Mouse (Mus musculus) left cerebral cortex, adult 9 months (tissue): ENCODE measurements around the gene Cdc42.

Experiments
- DNase-seq, 2 experiments: peaks; one replicate each; pipeline ENCODE4 v3.0.0; 2022; ENCODE audit warnings: low spot score in 2 of 2

Cdc42 gene

DNA sequence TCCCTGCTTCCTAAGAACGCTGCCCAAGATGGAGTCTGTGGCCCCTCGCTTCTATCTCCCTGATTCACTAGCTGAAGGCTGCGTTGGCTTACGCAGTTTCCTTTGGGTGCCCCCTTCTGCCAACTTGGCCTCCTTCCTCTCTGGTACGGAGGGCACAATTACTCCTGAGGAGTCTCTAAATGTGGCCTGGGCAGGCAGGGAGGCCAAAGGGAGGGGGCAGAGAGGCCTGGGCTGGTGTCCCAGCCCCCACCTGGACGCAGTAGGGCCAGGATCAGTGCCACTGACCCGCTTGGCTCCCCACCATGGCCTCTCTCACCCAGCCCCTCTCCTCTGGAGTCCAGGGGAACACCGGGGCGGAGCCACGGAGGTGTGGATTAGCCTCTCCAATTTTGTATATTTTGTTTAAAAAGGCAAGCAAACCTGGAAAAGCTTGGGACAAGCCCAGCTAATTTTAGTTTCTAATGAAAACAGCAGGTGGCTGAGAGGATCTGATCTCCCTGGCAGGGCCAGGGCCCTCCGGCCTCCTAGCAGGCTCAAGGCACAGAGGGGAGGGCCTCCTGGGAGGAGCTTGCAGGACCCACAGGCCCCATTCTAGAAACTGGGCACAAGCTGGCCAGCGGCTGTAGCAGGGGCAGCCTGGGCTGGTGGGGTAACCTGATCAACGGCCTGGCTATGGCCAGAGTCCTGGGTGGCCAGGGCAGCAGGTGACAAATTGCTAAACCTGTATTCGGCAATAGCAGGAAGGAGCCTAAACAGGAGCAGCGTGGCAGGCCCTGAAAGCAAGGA, 71.5 kb downstream of the Cdc42 start:
- no peak for DNase-seq

DNA sequence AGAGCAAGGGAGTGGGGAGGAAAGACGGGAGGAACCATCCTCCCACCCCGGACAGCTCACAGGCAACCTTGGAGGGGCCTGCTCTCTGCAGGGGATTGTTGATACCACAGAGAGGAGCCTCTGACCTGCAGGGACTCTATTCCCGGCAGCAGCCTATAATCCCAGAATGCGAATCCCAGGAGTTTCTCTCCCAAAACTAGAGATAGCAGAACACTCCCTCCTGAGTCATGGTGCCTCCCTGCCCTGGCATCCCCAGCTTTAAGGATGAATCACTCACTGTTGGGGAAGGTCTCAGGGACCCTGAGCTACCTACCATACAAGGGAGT, 74.2 kb downstream of the Cdc42 start:
- no peak for DNase-seq

DNA sequence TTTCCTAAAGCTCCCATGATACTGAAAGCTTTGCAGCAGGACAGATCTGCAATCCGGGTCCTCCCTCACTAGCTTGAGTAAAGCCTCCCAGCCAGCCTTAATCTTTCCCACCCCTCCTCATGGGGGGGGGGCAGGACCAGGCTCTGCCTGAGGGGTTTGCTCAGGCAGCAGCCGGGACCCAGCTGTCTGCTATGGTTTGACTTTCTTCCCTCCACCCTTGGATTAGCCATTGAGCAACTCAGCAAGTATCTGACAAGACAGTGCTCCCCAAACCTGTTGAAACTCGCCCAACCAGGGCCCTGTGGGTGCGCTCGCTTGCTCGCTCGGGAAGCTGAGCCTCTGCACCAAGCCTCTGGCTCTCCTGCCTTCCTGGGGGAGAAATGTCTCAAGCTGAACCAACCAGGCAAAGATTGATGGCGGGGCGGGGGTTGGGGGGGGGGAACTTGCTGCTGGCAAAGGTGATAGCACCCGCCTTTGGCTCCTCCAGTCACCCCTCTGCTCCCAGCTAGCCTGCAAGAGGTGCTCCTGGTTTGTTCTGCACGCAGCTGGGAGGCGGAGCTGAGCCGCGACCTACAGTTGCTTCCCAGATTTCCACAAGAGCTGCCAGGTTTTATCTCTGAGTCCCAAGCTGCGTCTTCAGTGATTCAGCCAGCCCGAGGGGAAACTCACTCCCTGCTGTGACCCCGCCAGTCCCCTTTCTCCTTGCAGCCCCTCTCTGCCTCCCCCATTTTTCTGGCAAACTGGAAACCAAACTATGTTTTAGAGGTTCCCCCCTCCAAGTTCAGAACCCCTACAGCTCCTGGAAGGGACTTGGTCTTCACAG, 74.7 kb downstream of the Cdc42 start:
- no peak for DNase-seq

DNA sequence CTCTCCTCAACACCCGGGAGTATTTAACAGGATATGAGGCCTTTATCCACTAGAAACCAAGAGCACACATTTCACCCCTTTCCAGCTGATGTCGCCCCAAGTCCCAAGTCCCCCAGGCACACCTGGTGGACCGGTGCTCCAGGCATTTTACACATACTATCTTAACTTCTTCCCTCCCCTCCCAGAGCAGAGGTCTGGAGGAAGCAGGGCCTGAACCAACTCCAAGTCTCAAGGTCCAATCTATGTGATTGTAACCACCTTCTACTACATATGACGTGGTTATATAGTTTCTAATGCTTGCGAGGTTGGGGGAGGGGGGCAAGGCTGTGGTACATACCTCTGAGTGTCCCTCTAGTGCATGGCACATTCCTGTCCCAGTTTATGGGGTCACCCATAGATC, 75.4 kb downstream of the Cdc42 start:
- no peak for DNase-seq

DNA sequence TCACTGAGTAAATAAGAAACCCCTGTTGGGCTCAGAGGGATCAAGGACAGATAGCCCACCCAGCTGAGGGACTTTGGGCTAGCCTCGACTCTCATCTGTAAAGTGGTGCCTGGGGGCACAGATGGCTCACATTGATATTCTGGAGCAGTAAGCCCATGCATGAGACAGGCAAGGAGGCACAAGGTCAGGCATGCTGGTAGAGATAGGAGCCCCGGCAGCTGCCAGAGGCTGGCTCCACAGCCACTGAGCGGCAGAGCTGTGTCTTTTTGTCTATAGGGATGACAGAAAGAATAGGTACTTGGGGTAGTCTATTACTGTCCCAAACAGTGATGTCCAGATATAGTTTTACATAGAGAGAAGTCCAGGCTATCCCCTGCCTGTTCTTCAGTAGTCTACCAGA, 76.2 kb downstream of the Cdc42 start:
- DNase-seq: no peak

DNA sequence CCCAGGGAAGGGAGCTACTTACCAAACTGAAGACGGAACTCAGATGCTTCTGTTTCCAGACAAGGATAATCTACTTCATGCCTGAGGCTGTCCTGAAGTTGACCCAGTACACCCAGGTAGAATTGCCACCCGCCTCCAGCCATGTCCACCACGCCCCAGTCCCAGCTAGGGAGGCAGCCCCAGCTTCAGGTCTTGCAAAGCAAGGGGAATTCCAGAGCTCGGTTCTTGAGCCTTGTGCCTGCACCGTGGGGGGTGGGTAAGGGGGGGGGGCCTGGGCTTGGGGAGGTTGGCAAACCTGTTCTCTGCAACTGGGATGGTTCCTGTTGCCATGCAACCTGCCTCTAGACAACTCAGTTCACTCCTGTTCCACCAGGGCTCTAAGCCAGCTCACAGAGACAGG, 78.2 kb downstream of the Cdc42 start:
- DNase-seq: no peak

DNA sequence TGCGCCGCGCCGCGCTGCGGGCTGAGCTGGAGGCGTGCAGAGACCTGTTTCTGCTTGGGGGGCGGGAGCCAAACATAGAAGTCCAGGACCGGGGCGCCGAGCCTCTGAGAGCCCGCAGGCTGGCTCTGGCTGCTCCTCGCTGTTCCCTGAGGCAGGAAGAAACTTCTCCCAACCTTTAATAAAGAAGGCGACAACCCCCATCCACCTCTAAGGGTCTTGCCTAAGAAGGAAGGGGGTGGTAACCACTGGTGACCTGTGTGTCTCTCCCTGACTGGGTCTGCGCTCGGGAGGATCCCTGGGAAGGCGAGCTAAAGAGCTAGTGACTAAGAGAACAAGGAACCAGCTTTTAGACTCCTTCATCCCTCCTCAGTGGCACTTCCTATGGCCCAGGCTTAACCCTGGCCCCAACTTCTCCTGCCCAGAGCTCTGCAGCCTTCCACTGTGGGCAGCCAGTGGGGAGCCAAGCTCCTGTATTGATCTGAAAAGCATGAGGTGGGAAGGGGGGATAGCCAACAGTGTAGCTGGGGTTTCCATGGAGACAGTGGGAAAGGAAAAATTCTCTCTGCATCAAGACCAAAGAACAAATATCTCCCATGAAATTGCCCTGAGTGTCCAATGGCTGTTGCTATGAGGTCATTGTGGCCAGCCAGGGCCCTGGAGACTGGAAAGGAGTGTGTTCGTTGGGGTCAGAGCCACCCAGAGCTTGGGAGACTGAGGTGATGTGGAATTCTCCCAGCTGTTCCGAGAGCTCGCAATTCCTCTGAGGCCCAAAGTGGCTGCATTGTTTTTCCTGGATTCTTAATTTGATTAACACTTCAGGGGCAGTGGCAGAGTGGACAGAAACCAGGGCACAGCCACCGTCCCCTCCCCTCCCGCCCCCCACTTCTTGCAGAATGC, 79.1 kb downstream of the Cdc42 start:
- no peak for DNase-seq

DNA sequence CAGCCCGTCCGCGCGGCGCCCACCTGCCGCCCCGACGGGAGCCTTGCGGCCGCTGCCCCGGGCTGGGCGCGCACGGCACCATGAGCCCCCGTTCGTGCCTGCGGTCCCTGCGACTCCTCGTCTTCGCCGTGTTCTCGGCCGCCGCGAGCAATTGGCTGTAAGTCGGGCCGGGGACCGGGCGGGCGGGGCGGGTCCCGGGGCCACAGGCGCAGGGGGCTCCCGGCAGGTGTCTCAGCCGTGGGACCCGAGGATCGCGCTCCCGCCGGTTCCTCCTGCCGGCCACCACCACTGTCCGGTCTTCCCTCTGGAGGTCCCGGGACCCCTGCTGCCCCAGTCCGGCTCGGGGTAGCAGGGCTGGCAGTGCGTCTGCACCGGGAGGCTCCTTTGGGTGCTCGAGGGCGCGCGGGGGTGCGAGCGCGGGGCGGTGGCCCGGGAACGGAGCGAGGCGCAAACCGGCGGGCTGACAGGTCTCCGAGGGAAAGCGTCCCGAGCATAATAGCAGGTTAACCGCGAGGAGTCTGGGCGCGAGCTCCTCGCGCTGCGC, 79.8 kb downstream of the Cdc42 start:
- DNase-seq: no peak

DNA sequence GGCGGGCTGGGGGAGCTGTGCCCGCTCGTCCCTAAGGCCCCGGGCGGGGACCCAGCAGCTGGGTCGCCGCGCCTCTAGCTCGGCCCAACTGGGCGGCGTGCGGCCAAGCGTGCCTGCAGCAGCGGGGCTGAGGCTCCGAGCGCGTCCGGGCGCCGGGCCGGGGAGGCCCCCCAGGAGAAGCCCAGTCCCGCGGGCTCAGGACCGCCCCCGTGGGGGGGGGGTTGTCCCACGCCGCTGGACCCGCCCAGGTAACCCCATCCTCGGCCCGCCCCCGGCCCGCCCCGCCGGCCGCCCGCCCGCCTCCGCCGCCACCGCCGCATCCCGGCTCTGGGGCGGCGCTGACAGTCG, 80.4 kb downstream of the Cdc42 start, which contains the start of gene Wnt4:
Gene Wnt4, plus strand, starts transcription at position 324 of the 348 bp plus-strand sequence.
- DNase-seq: no peak

DNA sequence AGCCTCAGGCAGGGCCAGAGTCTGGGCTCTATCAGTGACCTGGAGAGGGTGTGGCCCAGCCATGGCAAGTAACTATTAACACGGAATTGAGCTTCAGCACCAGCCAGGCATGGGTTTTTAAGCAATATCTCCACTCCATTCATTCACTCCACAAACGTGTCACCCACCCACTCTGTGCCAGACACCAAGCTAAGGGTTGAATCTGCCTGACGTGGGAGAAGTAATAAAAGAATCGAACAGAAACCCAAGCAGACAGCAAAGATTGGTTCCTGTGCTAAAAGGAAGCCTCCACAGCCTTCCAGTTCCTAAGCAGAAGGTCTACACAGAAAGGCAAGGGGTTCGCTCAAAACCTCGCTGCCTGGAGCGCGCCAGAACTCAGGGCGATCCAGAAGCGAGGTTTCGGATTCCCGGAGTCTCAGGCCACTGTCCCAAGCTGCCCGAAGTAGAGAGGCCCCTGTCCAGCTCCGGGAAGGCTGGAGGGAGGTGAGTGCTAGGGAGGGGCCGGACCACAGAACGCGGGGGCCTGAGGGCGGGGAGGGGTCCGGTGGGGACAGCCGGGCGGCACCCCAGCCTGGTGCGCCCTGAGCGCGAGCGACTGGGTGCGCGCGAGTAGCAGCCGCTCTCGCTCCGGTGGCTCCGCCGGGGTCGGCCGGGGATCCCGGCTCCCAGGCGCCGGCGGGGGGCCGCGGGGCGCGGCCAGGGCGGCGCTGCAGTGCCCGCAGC, 80.9 kb downstream of the Cdc42 start:
- no peak for DNase-seq

DNA sequence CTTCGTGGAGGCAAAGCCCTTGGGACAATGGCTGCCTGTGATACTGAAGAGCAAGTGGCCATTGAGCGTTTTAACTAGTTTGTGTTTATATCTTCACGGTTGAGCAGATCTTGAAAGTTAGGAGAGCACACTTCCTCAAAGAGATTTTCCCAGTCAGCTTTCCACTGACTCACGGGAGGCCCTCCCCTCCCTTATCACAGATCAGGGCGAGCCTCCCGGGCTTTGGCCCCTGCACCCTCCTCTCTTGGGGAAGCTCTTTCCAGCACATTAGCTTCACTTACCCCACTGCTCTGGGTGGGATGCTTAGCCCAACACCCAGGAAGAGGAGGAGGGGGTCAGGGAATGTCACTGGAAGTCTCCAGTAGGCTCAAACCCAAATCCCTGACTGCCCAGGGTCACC, 83.2 kb downstream of the Cdc42 start:
- DNase-seq: no peak

DNA sequence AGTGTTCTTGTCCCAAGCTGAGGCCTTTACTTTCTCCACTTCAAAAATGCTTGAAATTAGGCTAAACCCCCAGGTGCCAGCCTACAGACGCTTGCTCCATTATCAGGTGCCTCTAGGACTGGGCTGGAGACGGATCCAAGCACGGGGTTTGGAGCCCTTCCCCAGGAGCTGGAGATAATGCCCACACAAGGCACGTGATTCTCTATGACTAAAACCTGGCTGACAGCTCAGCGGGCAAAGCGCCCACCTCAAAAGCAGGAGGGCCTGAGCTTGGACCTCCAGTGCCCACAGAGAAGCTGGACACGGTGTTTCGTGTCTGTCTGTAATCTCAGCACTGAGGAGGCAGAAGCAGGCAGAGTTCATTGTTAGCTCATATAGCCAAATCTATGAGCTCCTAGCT, 85.7 kb downstream of the Cdc42 start:
- no peak for DNase-seq
